Comparison of ENCODE assay signal across 1 mouse cellular context in the genomic region with DNA sequence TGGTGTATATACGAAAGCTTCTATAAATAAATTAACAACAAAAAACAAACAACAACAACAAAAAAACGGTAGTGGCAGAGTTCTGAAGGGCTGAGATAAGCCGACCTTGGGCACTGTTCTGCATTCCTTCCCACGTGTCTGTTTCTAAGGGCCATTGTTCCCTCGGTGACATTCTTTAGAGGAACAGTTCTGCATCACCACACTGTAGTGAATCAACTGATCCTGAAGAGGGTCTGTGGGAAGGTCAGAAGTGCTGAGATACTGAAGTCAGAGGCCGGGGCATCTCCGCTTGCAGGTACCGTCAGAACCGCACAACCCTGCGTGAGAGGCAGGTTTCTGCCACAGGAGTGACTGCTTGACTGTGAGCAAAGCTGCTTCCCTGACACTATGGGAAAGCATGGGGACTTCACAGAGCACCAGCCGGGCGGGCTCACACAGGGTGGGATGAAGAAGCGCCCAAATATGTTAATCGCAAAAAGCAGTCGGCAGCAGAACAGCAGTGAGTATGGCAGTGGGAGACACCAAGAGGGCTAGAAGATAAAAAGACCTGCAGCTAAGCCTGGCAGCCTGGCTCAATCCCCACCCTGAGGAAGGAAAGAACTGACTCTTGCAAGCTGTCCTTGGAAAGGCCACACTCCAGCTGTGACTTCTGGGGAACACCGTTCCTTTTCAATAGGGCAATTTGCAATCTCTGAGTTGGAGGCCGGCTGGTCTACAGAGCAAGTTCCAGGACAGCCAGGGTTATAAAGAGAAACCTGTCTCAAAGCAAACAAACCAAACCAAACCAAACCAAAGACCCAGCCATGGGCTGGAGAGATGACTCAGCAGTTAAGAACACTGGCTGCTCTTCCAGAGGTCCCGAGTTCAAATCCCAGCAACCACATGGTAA.
TF ChIP-seq lines count a peak whose summit lies in the region.

No protein-coding gene starts in this region.

TF ChIP-seq in ES-E14, 5 proteins besides CTCF, POLR2A, EP300 and RAD21 (continued from another document):
- TF ChIP-seq HCFC1 (IDR thresholded peaks at IDR 0.05; ENCODE audit: borderline replicate concordance, insufficient read depth, low read length) (no peak), MAFK (IDR thresholded peaks at IDR 0.05; ENCODE audit: insufficient read depth, low read depth, low read length) (no peak)
